Mouse (Mus musculus) left cerebral cortex, adult 11 months (tissue): ENCODE measurements around the gene Aldh8a1.
A peak's percentile ranks its signal among the peaks of the same experiment; 100 is the strongest.

Experiments
- DNase-seq: peaks from one replicate; pipeline ENCODE4 v3.0.0; 2022; ENCODE audit warnings: low spot score

The Aldh8a1 gene

GRCm38 (mm10) chr10:21419188-21419587, 42.1 kb downstream of the Aldh8a1 start:
- DNase-seq = no peak

DNA sequence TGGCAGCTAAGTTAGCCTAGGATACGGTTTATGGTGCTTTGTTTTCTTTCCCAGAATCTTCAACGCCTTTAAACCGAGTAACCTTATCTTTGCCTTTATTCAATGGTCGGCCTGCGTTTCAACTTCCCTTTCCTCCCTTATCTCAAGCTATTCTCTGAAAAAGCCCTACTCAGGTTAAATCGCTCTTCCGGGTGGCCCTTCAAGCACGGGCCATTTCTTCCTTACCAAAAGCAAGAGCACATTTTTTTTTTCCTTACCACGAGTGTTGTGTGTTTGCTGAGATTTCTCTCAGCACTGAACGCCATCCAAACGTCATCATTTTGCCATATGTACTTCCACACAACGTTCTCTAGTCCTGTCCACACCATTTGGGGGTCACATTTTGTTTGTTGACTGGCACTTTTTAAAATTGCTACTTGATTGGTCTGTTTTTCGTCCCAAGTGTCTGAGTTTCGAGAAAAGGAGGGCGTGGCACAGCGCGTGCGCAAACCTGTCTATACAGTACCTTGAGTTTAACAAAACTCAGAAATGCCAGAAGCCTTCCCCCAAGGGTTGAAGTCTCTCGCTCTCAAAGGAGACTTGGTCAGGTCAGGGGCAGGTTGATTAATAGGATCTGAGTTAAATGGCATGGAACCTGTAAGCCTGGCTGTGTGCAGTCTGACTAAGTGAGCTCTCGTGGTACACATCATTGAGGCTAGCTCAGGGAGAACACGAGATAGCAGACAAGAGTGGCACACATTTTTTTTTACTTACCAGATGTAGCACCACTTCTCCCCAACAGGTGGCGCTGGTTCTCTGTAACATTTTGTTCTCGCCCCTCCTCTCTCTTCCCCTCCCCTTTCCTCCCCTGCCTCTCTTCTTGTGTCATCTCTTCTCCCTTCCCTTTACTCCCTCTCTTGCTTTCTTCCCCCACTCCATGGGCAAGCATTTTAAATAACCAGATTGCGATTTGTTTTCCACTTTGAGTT, 43.6 kb downstream of the Aldh8a1 start:
- no peak for DNase-seq

DNA sequence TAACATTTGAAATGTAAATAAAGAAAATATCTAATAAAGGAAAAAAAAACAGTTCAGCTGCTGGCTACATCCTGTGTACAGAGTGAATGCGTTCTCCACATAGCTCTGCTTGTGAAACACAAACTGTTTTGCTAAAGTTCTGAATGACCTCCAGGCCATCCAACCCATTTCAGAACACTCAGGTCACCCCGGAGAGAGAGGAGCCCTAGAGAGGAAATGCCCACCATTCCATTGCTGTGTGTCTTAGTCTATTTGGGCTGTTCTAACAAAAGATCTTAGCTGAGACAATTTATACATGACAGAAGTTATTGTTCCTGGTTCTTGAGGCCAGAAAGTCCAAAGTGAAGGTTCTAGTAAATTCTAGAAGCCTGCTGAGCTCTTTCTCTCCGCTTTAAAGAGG, 49.4 kb downstream of the Aldh8a1 start:
- no peak for DNase-seq

DNA sequence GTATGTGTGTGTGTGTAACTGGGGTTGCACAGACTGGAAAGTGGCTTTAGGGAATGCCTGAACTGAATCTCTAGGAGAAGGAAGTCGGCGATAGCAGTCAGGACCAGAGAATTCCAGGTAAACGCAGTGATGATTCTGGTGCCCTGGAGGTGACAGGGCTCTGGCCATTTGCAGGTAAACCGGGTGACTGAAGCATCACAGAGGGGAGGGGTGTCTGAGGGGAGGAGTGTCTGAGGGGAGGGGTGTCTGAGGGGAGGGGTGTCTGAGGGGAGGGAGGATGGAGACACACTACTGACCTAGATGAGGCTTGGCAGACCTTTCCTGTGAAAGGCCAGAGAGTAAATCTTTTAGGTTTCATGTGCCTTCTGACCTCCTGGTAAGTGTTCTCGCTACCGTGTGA, 50.9 kb downstream of the Aldh8a1 start:
- no peak for DNase-seq

DNA sequence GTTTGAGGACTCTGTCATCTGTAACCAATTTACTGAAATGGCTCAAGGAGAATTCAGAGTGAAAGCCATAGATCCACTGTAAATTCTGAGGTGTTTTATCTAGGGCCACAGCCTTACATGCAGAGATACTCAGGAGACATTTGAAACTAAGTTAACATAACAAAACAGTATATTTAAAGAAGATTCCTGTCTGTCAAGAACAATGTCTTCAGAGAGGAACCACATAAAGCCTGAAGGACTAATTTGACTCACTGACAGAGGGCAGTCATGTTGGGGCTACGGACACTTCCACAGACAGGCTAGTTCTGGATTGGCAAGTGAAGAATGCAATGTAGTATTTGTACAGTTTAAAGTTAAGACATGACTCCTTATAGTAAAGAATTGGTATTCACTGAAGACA, 62.2 kb downstream of the Aldh8a1 start:
- DNase-seq = no peak

DNA sequence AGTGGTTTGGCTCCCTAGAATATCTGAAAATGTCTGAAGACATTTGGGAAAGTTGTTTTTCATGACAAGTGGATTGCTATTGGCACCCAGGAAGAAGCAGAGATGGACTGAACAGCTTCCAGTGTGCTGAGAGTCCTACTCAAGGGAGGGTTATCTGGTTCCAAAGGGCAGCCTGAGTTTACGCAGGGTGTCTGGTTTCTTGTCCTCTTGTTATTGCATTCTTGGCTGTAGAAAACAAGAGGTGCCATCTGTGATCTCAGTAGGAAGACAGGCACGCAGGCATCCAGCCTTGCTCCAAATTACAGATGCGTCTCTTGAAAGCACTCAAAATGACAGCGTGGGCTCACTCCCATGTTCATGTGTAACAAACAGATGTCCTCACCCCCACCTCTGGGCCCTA, 63.9 kb downstream of the Aldh8a1 start:
- no peak for DNase-seq

DNA sequence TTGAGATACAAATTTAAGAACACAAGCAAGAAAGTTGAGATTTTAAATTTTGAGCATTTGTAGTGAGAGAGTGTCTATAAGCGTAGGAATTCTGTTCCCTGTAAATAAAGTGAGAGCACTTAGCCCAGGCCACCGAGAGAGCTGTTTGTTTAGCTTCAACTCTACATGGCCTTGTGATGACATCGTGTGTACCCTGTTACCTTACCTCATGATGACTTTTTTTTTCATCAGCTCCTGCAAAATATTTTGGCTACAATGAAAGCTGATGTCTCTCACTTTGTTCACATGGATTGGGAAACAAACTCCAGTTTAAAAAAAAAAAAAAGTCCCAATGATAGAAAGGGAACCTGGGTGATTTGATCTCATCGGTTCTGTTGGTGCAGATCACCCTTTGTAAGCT, 64.6 kb downstream of the Aldh8a1 start:
- no peak for DNase-seq

- DNase-seq = peak; percentile 39
These were observed 66.7 kb downstream of the Aldh8a1 start for GRCm38 (mm10) chr10:21443646-21444324.

GRCm38 (mm10) chr10:21444410-21444809, 67.3 kb downstream of the Aldh8a1 start:
- DNase-seq = no peak
